Mouse (Mus musculus): ENCODE results near the gene Zglp1.

Gene Zglp1

DNA sequence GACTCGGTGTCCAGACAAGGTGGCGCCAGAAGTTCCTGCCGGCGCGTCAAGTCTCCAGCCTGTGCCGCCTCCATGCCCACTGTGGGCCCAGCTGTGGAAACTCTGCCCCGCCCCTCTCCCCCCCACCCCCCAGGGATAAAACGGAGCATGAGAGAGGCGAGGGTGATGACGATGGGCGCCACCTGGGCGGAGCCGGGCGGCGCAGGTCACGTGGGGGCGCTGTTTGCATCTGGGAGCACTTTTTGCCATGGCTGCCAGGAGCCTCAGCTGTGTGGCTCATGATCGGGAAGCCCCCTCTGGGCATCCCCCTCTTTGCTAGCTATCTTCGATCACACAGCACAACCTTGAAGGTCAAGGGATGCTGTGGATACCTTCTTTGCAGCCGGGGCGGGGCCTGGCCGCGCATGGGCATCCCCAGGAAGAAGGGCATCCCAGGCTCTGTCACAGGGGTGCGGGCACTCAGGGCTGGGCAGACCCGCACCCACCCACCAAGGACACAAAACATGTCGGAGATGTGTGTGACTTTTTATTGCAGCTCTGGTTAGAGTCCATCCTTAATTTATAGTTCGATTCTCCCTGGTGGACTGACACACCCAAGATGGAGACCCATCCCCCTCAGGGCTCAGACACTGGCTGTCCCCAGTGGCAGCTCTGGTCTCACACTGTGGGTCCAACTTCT lies at the start of gene Zglp1:
Zglp1 (minus strand) TSS at position 88 of the 679 bp plus-strand sequence.
- in situ Hi-C loops (cut with MboI, MseI): no loop called here

DNA sequence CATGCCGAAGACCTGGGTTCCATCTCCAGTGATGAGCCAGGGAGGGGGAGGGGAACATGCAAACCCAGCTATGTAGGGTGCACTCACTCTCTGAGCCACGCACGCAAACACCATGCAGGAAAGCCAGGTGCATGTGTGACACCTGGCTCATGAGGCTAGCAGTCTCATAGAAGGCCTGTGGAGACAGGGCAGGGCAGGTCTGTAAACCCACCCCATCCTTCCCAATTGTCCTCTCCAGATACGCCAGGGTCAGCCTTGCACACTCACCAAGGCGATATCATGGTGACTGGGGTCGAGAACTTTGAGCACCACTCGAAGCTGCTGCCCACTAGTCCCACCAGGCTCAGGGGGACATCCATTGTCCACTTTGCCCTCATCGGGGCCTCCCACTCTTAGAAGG lies 48.2 kb upstream of the Zglp1 start:
- in situ Hi-C loops (cut with MboI, MseI): loop anchor here (5.0 to 10.0 kb wide), 2 partner anchors 73 to 1260 kb away; no protein-coding TSS in a partner anchor

- in situ Hi-C loops (cut with MboI, MseI): loop anchor here (10.0 kb wide), 1 partner anchor 1261 kb away; no protein-coding TSS in a partner anchor
These were observed 47.3 kb upstream of the Zglp1 start for GRCm38 (mm10) chr9:21114190-21114589.

GRCm38 (mm10) chr9:21113751-21114150 lies 46.9 kb upstream of the Zglp1 start:
- in situ Hi-C loops (cut with MboI, MseI): loop anchor here (10.0 kb wide), 1 partner anchor 1261 kb away; no protein-coding TSS in a partner anchor

DNA sequence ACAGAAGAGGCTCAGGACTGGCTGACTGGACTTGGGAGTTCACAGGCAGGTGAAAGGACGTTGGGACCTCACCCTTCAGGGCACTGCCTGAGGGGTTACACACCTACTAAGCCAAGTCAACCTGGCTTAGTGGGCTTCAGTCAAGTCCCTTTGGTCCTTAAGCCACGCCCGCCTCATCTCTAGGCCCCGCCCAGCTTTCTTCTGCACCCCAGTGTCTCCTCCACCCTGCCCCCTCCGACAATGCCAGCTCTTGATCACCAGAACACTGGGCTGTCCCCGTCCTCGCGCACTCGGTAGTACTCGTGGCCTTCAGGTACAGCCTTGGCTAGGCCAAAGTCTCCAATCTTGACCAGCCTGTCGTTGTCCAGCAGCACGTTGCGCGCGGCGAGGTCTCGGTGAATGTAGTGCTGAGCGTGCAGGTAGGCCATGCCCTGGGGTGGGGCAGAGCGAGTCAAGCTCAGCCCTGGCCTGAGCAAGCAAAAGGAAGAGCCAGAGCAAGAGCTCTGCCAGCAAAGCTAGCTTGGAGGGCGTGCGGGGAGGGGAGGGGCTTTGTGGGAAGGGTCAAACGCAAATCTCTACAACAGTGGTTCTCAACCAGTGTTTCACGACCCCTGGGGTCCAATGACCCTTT lies 40.8 kb upstream of the Zglp1 start:
- in situ Hi-C loops (cut with MboI, MseI): no loop called here

DNA sequence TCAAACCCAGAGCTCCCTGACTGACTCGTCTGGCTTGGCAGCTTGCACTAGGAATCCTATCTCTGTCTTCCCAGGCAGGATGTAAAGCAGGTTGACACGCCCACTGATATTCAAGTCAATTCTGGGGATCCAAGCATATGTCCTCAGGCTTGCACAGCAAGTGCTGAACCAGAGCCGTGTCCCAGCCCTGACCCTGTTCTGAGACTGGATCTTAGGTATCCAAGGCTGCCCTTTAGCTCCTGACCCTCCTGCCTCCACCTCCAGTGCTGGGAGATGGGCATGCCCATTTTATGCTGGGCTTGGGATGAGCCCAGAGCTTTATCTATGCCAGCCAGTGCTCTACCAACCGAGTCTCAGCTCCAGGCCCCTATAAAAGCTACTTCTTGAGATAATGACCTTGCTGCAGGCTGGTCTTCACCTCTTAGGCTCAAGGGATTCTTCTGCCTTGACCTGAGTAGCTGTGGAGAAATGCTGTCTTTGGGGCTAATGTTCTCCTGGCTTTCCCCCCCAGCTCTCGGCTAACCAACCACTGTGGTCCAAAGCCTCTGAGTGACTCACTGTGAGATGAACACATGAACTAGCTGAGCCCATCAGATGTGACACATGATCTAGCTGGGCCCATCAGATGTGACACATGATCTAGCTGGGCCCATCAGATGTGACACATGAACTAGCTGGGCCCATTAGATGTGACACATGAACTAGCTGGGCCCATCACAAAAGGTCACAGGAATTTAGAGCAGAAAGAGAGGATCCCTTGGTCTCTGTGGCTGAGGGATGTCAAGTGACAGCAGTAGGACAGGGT lies 39.1 kb upstream of the Zglp1 start:
- in situ Hi-C loops (cut with MboI, MseI): no loop called here

GRCm38 (mm10) chr9:21104814-21105213 lies 37.9 kb upstream of the Zglp1 start:
- in situ Hi-C loops (cut with MboI, MseI): no loop called here

DNA sequence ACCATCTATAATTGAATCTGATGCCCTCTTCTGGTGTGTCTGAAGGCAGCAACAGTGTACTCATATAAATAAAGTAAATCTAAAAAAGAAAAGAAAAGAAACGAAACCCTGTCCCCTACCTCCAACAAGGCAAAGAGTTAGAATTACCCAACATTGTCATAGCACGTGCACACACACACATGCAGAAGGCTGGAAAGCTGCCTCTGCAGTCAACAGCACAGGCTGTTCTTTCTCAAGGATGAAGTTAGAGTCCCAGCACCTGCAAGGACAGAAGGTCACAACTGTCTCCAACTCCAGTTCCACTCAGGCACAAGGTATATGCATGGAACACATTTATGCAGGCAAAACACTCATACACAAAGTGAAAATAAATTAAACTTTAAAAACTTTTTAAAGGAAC lies 35.2 kb upstream of the Zglp1 start:
- in situ Hi-C loops (cut with MboI, MseI): no loop called here

DNA sequence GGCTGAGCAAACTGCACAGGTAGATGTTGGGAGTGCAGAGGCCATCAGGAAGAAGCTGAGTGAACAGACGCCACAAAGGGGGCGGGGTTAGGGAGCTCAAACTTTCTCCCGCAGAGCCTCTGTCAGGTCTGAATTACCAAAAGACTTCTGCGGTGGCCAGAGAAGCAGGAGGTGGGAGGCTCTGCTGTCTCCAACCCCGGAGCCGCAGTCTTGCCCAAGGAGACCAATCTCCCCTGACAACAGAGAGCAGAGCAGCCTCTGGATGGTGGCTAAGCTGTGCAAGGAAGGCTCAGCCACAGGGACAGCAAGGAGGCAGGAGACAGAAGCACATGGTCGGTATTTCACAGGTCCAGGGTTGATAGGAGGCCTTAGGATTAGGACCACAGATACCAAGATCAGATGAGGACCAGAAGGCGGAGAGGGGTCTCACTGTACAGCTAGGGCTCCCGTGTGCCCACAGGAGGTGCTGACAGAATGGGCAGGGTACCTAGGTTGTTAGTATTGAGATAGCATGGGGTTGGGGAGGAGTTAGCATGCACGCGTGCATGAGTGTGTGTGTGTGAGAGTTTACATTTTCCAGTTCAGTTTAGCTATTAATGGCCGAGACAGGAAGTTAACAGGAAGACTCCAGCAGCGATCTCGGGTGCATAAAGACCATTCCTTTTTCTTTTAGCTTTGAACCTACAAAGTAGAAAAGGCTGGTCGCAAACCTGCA lies 33.7 kb upstream of the Zglp1 start:
- in situ Hi-C loops (cut with MboI, MseI): no loop called here

DNA sequence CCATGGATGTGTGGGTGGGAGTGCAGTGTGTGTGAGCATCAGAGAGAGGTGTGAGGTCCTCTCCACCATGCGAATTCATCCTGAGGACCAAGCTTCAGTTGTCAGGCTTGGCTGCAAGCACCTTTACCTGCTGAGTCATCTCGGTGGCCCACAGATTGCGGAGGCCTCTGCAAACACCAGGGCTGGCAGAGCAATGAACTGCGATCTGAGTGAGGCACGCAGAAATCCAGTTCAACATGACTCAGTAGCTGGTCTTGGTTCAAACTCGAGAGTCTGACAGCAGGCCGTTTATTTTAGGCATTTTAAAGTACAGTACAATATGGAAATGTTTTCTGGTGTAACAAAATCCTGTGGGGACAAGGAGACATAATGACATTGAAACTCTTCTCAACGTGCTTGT lies 30.9 kb upstream of the Zglp1 start:
- in situ Hi-C loops (cut with MboI, MseI): no loop called here

DNA sequence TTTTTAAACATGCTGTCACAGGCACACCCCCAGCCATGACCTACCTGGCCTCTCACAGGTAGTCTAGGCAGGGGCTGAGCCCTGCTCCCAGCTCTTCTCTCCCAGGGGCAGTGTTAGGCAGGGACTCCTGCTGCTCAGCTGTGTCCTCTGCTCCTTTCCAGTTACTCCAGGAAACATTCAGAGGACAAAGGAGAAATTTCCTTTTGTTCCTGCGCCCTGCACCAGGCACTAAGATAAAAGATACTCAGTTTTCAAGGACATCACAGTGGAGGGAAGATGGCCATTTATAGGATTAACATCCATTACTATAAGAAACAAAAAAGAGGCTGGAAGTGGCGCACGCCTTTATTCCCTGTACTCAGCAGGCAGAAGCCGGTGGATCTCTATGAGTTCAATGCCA lies 29.1 kb upstream of the Zglp1 start:
- in situ Hi-C loops (cut with MboI, MseI): no loop called here

DNA sequence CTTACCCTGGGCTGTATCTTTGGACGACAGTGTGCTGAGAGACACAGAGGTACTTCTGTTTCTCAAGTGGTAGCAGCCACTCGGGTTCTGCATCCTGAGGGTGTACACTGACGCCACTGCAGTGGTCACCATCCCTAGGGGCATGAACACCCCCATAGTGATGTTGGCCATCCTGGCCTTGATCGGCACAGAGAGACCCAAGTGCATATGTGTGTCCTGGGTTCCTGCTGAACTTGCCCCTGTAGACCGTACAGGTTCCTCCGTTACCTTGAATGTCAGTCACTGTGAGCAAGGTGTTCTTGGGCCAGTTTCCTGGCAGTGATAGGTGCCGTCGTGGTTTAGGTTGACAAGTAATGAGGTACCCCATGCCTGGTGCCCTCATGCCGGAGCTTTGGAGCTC lies 26.5 kb upstream of the Zglp1 start:
- in situ Hi-C loops (cut with MboI, MseI): no loop called here

DNA sequence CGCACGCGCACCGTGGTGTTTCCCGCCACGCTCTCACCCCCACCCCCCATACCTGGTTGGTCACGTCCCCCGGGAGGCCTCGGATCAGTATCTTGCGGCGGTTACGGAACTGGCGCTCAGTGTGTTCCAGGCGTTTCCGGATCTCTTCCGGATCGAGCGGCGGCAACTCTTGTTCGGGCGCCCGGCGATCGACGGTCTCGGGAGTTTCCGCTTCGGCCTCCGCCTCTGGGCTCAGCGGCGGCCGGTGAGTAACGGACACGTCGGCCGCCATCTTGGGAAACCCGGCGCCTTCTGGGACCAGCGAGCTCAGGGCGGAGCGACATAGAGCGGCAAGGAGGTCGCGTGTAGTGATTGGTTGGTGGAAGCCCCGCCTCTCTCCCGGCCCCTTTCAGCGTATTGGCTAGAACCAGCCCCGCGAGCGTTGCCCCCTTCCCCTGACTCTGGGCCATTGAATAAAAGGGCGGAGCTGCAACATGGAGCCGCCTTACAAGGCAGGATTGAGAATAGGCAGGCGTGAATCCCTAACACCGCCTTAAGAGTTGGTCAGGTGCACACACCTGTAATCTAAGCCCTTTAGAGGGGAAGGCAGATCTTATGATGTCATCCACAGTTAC lies 24.9 kb upstream of the Zglp1 start, which contains the start of the genes Gm38431 and Raver1:
Gm38431 (minus strand) TSS at position 291 of the 614 bp plus-strand sequence.
Raver1 (minus strand) TSS at position 302 of the 614 bp plus-strand sequence.
- in situ Hi-C loops (cut with MboI, MseI): no loop called here

DNA sequence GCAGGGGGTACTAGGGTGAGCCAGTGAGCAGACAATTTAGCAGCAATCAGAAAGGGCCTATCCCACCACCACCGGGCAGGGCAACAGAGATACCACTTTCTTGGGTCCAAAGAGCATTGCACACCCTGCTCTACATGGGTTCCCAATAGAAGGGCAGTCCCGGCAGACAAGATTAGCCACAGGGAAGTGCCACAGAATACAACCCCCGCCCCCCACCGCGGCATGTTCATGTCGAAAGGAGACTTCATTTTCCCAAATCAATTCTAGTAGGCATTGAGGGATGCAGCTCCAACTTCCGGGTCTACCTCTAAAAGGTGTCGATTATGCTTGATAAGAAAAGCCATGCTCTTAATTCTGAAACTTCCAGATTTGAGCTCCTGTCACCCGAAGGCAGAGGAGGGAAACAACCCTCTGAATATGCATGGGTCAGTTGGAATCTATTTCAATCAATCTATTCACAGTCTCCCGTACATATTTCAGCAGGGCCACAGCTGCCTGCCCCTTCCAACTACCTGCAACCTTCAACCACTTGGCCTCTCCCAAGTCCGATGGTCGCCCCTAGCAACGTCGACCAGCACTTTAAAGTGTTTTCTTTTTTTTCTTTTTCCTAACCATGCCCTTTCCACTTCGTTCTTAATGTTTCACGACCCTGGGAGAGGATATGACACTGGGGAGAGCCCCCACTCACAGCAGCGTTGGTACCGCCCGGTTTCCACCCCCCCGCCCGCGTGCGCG lies 24.2 kb upstream of the Zglp1 start:
- in situ Hi-C loops (cut with MboI, MseI): no loop called here

DNA sequence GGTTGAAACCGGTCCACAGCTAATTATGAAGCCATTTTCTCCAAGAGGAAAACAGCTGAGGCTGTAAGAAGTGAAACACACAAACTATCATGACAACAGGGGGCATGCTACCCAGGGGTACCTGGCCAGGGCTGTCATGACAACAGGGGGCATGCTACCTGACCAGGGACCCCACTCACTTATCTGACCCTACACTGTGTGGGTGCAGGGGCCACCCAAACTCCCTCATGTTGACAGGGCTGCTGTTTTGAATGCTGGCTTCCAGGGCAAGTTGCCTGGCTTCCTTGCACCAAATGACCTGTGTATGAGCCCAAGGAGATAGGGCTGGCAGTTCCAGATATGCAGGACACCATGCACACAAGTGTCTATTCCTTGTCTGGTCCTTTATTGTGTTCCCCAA lies 23.6 kb upstream of the Zglp1 start:
- in situ Hi-C loops (cut with MboI, MseI): no loop called here

DNA sequence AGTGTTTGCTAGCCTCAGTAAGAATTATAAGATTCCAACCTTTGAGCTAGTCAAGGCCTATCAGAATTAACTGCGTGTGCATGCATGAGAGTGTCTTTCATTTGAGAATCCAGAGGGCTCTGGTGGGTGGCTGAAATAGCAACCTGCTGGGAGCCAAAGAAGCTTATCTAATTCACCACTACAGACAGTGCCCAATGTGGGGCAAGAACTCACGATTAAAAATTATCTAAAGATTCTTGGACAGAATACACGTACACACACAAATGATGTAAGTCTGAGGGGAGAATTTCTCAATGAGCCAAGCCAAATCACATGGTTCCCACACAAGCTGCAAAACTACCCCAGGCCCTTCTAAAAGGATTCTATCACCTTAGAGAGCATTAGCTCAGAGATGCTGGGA lies 16.4 kb upstream of the Zglp1 start:
- in situ Hi-C loops (cut with MboI, MseI): loop anchor here (10.0 kb wide), 1 partner anchor 159 kb away; no protein-coding TSS in a partner anchor

GRCm38 (mm10) chr9:21081127-21081526 lies 14.2 kb upstream of the Zglp1 start:
- in situ Hi-C loops (cut with MboI, MseI): loop anchor here (10.0 kb wide), 1 partner anchor 156 kb away; no protein-coding TSS in a partner anchor

- in situ Hi-C loops (cut with MboI, MseI): no loop called here
These were observed 8.7 kb upstream of the Zglp1 start for GRCm38 (mm10) chr9:21075625-21076024.

GRCm38 (mm10) chr9:21074173-21074572 lies 7.3 kb upstream of the Zglp1 start:
- in situ Hi-C loops (cut with MboI, MseI): loop anchor here (5.0 kb wide), 1 partner anchor 68 kb away; no protein-coding TSS in a partner anchor

All from T-helper 2 cell (primary cell).